Mouse (Mus musculus): ENCODE measurements around the gene Kif16b.

DNA sequence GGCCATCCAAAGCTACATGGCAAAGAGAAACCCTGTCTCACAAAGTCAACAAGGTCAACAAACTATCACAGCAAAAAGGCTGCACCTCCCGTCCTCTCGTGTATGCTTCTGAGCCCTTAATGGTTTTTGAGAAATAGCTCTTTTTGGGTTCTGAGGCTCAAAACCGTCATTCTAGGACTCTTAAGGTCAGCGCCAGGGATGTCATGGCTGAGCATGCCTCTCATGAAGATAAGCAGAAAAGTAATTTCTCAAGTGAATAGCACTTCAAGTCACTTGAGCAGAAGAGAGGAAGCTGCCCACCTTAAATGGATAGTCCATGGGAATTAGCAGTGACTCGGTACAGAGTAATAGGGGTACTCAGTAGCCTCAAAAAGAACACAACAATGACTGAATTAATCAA, 291.1 kb downstream of the Kif16b start:
- TF ChIP-seq CTCF (IDR thresholded peaks at IDR 0.05; ENCODE audit: borderline replicate concordance, extremely low read depth, insufficient read depth, insufficient read length), result no peak
- no peak for TF ChIP-seq POLR2A (IDR thresholded peaks at IDR 0.05; ENCODE audit: borderline replicate concordance, extremely low read depth, insufficient read depth, insufficient read length, poor library complexity, severe bottlenecking)

All from brain, embryonic 14.5 days (tissue).